Mouse (Mus musculus): ENCODE results near the gene Mdn1. TPM values are rescaled to one million over a fixed set of nuclear protein-coding genes. Genes with fewer than 3 reads are reported as not detected.

The Mdn1 gene
- polyA plus RNA-seq, 1 experiment: 38.4 TPM

GRCm38 (mm10) chr4:32770284-32770810 lies 113.4 kb downstream of the Mdn1 start:
- no peak for DNase-seq (ENCODE audit: extremely low spot score in 1 of 2, low spot score in 1 of 2)

DNA sequence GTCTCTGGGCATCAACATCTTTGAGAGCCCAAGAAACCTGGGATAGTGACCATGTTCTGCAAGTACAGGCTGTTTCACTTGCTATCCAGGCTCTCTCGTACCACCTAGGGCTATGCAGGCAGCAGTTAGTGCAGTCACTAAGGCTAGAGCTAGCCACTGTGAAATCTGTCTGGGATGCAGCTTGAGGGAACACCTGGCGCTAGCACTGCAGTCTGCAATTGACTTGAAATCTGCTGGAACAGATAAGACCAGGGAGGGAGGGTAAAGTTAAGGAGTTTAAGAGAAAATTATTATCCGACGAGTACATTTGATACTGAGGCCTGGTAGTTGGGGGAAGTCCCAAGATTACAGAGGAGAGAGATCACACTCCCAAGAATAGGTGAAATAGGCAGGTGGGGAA lies 123.1 kb downstream of the Mdn1 start:
- DNase-seq (ENCODE audit: extremely low spot score in 1 of 2, low spot score in 1 of 2): no peak

GRCm38 (mm10) chr4:32787110-32787509 lies 130.2 kb downstream of the Mdn1 start:
- DNase-seq (ENCODE audit: extremely low spot score in 1 of 2, low spot score in 1 of 2): no peak

DNA sequence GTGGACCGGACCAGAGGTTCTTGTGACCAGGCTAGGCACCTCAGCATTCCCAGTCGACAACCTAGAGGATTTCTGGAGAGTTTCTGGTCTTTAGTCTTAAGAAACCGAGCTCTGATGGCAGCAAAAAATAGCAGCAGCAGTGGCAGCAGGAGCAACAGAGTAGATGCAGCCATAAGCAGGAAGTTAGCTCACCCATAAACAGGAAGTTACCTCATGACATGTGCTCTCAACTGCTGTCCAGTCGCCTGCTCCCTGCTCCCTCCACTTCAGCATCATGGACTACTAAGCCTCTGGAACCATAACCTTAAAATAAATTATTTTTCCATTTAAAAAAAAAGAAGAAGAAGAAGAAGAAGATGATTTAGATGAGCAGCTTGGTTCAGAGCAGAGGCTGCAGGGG lies 132.1 kb downstream of the Mdn1 start:
- no peak for DNase-seq (ENCODE audit: extremely low spot score in 1 of 2, low spot score in 1 of 2)

DNA sequence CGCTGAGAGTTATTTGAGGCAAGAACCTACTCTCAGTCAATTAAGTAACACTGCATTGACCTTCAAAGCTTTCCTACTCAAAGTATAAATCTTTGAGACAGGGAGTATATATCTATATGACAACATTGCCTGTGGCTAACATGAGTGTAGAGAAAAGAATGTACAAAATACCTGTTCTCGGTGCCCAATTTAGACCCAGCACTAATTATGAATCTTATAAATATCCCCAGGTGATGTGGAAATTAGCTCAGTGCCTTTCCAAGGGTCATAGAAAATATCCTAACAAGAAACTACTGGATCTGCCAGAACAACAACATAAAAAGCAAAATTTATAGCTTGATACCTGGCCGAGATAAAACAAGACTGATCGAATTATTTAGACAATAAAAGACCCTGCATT lies 142.1 kb downstream of the Mdn1 start:
- no peak for DNase-seq (ENCODE audit: extremely low spot score in 1 of 2, low spot score in 1 of 2)

DNA sequence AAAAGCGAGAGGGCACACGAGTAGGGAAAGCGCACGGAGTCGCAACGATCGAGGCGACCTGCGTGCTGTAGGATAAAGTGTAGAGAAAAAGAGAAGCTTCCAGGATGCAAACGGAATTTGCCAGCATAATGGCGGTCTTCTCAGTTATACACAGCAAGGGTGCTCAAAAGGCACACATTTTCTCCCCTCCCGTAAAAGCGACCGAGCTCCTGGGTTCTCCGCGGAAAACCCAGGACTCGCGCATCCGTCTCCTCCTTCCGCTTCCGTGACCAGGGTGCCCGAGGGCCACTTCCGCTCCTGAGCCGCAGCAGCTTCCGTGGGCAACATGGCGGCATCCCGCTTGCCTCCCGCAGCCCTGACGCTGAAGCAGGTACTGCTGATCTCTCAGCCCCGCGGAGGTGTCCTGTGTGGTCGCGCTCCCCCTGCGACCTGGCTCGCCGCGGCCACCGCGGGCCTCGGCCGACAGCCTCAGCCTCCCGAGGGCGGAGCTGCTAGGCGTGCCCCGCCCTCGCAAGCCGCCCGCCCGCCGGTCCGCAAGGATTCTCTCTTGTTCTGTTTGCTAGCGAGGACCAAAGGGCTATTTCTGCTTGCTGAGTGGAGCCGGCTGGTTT lies 143.2 kb downstream of the Mdn1 start, which contains the start of gene Lyrm2:
Gene Lyrm2, plus strand, starts transcription at position 288 of the 611 bp plus-strand sequence.
- DNase-seq (ENCODE audit: extremely low spot score in 1 of 2, low spot score in 1 of 2): peak; percentile 63 to 84

- no peak for DNase-seq (ENCODE audit: extremely low spot score in 1 of 2, low spot score in 1 of 2)
Measured at GRCm38 (mm10) chr4:32800577-32801170, 143.8 kb downstream of the Mdn1 start.

GRCm38 (mm10) chr4:32817478-32817877 lies 160.6 kb downstream of the Mdn1 start:
- no peak for DNase-seq (ENCODE audit: extremely low spot score in 1 of 2, low spot score in 1 of 2)

DNA sequence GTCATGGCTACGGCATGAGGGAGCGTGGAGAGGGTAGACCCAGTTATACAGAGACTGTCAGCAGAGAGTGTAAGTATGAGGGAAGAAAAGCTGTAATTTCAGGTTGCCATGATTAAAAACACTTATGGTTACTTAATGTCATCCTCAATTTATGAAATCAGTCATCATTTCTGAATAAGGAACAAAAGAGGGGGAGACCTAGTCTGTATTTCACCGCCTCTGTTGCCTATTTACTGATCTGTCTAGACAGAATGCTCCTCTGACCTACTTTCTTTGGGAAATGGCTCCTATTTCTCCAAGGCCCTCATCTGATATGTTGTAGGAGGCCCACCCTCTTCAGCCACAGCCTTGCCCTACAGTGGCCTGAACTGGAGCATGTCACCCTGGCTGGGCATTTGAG lies 163.8 kb downstream of the Mdn1 start:
- no peak for DNase-seq (ENCODE audit: extremely low spot score in 1 of 2, low spot score in 1 of 2)

- DNase-seq (ENCODE audit: extremely low spot score in 1 of 2, low spot score in 1 of 2): no peak
Measured at GRCm38 (mm10) chr4:32824254-32824653, 167.3 kb downstream of the Mdn1 start.

Other genes with a start within 250 kb of the Mdn1 start
- gene Gja10, start 54.4 kb upstream of the Mdn1 start, polyA plus RNA-seq (2012; rRNA removed): not detected in 2 replicates
- gene Casp8ap2, start 41.7 kb upstream of the Mdn1 start, polyA plus RNA-seq (2012; rRNA removed): 4.9 and 5.3 TPM in 2 replicates
- gene Lyrm2, start 143.1 kb downstream of the Mdn1 start, polyA plus RNA-seq (2012; rRNA removed): 58.5 and 67.1 TPM in 2 replicates

All from frontal cortex, adult 2 months (tissue).